Mouse (Mus musculus) frontal cortex, postnatal 10 days (tissue): ENCODE measurements around the gene Itgbl1.

ENCODE experiments used
- DNase-seq, 2 experiments: peaks; one replicate each; pipeline ENCODE4 v3.0.0; 2022; ENCODE audit warnings: low spot score in 2 of 2, mixed read lengths in 1 of 2

Gene Itgbl1

DNA sequence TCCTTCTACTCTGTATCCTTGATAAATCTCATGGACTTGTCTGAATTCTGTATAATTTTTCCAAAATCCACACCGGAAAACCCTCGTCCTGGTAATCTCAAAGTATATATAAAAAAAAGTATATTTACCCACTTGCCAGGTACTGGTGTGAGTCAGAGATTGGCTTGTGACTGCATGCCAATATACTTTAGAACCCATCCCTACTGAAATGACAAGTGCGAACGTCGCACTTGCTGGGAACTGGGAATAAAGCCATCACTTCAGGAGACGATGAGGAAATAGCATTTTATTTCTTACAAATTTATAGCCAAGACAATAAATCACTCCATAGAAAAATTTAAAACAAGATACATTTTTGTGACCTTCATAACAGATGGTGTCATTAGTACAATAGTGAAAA is 308.2 kb downstream of the Itgbl1 start:
- no peak for DNase-seq

DNA sequence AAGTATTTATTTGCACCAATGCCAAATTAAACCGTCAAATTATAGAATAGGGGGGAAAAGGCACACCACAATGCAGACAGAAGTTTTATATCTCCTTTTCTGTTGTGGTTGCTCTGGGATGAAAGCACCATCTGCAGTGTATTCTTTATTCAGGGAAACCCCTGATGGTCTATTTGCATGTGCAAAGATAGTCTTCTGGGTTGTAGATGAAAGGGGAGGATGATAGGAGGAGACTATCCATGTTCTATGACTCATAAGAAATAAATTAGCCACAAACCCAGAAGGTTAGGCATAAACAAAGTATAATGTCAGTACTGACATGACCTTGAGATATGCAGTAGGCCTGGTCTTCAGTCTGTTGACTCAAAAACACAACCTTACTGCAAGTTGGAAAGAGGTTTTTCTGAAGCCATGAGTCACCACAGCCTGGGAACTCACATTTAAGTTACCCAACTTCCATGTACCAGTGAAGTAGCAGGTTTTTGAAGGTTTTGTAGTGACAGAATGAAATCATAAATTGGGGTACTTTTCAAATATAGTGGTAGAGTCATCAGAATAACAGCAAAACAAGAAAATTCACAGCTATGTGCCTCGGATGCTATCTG is 330.9 kb downstream of the Itgbl1 start:
- no peak for DNase-seq
